Mouse (Mus musculus) lung, postnatal 14 days (tissue): ENCODE results near the gene Man2a2.
"Not testable (repeated sequence)": the region's sequence is repeated elsewhere in the genome, so short reads cannot be mapped to it uniquely, and the experiment has no call there.

Source experiments
- DNase-seq: peaks from one replicate; pipeline ENCODE4 v3.0.0; 2021

Man2a2 gene

DNA sequence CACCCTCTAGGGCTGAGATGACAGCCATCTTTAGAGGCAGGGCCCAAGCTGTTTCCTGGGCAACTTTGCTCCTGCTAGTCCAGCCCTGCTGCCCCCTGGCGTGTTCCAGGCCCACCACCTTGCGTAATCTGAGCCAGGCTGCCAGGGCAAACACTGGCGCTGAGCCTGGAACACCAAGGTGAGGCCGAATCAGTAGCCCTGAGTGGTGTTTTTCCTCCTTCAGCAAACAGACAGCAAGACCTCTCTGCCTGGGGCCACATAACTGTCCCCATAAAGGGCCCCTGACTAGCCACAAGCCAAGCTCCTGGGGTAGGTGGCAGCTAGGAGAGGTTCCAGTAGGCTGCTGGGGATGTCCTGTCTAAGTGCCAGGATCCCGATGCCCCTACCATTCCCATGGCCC, 28.9 kb upstream of the Man2a2 start:
- DNase-seq: peak; percentile 71

DNA sequence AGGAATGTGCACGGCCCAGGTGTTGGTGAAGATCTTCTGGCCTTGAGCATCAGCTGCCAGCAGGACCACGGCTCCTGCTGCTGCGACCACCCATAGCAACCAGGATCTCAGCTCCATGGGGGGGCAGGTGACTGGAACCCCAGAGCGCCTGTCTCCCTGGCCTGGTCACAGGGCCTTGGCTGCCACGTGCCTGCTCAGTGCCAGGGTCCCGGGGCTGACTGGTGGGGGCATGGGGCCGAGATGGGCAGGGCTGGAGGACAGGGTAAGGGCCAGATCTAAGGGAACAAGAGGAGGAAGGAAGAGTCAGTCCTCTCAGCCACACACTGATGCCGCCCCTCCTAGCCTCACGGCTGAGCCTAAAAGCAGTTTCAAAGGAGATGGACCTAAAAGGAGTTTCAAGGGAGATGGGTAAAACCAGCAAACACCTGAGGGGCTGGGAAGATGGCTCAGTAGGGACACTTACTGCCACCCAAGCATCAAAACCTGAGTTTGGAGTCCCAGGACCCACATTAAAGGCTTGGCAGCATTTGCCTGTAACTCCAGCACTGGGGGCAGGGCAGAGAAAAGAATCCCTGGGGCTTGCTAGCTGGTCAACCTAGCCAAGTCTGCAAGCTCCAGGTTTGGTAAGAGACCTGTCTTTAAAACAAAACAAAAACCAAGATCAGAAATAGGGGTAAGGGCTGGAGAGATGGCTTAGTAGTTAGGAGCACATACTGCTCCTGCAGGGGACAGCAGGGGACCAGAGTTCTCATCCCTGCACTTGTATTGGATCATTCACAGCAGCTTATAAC, 27.7 kb upstream of the Man2a2 start:
- no peak for DNase-seq

DNA sequence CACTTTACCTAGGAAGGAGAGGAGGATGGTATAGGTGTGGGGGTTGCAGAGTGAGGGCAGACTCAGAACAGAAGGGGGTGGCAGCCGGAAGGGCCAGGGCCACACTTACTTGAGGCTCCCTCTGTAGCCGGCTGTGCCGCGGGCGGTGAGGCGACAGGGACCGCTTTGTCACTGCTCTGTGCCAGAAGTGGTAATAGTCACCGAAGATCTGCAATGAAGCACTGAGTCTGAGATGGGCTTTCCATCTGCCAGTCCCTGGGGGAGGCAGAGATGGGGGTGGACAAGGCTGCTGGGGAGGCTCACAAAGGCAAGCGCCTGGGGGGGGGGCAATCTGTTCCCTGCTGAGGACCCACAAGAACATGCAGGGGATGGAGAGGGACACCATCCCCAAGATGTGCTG, 26.8 kb upstream of the Man2a2 start:
- DNase-seq: no peak

DNA sequence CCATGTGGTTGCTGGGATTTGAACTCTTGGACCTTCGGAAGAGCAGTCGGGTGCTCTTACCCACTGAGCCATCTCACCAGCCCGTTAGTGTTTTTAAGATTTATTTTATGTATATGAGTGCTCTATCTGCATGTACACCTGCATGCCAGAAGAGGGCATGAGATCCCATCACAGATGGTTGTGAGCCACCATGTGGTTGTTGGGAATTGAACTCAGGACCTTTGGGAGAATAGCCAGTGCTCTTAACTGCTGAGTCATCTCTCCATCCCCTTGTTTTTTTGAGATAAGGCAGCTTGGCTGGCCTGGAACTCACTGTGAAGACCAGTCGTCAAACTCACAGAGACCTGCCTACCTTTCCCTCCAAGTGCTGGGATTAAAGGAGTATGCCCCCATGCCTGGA, 25.3 kb upstream of the Man2a2 start:
- not testable (repeated sequence) for DNase-seq

DNA sequence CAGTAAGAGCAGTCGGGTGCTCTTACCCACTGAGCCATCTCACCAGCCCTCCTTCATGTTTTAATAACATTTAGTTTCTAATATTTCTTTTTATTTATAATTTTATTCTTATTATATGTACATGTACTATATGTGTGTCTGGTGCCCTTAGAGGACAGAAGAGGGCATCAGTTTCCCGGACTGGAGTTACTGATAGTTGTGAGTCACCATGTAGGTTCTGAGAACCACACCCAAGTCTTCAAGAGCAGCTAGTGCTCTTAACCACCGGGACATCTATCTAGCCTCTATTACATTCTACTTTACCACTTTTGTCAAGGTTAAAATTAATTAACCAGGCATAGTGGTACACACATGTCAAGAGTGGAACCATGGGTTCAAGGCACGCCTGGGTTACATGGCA, 23.4 kb upstream of the Man2a2 start:
- DNase-seq: no peak

DNA sequence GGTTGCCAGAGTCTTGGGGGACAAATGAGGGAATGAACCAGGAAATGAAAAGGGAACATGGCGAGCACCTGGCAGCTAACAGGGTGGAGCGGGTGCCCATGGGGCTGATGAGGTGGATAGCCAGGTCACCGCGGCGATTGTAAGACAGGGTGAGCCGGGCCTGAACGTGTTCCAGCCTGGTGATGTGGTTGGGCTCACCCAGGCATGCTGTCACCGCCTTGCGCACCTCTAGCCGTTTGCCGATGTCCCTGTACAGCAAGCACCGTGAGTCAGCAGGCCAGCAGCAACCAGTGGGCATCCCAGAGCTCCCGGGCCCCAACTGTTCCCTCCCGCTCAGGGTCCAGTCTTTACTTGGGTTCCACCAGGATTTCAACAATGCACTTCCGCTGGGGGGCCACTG, 20.9 kb upstream of the Man2a2 start:
- no peak for DNase-seq

DNA sequence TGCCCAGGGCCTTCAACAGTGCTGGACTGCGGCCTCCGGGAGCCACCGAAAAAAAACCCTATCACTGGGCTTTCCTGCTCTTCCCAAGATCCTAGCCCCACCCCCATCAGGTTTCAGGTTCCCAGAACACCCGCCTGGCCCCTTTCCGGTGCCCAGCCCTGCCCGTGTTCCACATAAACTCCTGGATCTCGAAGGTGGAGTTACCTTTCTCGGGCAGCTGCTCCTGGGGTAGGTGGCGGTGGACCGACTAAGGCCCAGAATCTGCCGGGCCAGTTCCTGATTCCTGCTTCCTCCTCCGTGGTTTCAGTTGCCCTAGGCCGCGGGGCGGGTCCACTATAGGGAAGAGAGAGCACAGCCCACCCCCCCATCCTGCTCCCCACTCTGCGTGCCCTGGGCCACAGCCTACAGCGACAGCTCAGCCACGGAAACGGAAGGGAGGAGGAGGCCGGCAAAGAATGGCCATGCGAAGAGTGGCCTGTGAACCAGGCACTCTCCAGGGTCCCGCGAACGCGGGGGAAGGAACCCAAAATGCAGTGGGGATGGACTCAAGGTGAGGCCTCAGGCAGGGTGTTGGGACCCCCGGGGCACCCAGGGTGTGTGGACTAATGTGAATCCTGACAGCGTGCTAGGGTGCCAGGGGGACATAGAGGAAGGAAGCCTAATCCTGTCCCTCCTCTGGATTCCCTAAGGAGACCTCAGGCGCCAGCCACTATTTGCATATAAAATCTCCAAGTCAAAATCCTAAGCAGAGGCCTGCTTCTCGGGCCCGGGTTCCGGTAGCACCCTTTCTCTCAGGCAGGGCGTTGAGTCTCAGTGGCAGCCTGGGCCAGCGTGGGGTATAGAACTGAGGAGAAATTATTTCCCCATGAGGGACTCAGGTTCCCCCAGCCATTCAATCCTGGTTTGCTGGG, 16.7 kb upstream of the Man2a2 start, which contains the start of gene Fes:
Gene Fes, minus strand, starts transcription at position 314 of the 911 bp plus-strand sequence.
- DNase-seq: peak; percentile 74

DNA sequence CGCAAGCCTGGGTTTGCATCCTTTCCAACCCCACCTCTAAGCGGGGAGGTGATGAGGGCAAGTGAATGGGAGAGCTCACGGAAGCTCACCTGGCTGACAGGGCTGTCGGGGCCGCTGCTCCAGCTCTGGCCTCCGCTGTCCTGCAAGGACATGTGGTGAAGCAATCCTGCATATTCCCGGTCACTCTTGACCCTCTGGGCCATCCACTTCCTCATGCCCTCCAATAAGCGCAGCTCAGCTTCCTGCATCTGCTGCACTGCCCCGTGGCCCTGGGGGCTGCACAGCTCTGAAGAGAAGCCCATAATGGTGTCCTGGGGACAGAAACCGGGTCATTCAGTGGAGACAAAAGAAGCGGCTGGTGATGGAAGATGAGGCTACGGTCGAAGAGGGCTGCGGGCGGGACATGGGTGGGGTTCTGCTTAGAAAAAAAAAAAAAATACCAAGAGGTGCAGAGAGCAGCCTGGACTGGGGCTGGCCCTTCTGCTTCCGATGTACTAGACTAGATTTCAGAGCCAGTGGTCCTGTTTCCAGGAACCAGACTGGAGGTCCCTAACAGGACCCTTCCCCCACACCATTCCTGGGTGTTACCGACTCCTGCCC, 16.0 kb upstream of the Man2a2 start:
- DNase-seq: peak; percentile 39

DNA sequence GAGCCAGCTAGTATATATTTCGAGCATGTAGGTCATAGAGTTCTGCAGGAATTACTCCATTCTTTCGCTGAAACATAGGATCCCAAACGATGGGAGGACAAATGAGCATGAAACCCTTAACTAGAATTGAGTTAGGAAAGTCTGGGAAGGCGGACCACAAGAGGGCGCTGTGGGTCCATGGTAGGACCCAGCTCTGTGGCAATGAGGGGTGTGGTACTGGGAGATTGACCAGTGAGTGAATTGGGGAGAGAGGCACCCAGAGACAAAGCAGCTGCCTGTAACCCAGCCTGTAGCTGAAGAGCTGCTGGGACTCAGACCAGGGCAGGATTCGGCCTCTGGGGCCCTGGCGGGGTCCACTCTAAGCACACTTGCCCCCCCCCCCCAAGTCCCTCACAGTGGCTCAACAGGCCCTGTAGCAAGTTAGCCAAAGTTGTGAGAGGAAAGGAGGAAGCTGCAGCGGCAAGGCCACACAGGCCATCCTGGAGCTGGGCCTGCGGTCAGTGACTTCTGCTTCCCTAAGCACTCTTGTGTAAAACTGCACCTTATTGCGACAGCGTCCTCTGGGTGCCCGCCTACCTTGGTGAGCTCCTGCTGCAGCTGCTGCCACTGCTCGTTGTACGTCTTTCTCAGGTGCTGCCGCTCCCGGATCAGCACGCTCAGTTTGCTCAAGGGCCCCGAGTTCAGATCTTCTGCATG, 15.2 kb upstream of the Man2a2 start:
- DNase-seq: peak; percentile 97

DNA sequence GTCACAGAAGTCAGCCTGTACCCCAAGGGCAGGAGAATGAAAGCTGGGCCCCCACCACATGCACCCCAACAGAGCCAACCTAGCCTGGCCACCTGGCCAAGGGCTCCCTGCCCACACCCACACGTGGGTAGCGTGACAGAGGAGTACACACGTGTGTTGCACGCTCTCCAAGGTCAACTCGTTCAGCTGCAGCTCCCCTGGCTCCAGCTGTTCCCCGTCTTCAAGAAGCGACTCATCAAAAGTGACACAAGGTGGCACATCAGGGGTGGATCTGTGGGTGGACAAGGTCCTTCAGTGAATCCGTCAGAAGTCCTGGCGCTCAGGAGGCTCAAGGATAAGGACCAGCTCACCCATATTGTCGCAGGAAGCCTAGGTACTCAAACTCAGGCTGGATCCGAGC, 11.7 kb upstream of the Man2a2 start:
- DNase-seq: no peak

DNA sequence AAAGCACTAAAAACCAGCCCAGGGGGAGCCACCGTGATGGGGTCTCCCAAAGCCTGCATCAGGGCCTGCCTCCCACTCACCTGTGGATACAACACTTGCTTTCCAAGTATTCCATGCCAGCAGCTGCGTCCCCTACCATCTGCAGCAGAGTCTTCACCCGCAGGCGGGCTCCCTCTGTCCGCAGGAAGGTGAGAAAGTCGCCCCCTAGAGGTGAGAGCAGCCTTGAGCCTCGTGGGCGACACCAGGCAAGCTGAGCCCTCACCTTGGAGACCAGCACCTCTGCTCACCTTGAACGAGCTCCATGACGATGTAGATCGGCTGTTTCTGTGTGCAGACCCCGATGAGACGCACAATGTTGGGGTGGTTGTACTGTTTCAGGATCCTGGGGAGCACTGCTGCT, 8.4 kb upstream of the Man2a2 start:
- peak; percentile 61 for DNase-seq

DNA sequence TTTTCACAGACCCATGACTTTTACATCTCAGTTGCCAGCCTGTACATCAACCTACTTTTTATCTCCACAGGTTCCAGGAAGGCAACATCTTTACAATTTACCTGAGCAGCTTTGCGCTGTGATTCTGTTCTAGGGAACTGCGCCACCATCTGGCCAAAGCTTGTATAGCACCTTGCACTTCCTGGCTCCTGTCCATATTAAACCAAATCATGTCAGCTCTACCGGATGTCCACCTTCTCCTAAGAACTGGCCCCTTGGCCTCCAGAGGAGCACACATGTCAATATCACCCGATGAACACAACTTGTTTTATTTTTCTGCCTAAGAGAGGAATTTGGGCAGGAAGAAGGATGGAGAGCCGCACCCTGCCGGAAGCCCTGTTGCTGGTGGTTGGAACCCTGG, 6.3 kb upstream of the Man2a2 start:
- DNase-seq: peak; percentile 71

DNA sequence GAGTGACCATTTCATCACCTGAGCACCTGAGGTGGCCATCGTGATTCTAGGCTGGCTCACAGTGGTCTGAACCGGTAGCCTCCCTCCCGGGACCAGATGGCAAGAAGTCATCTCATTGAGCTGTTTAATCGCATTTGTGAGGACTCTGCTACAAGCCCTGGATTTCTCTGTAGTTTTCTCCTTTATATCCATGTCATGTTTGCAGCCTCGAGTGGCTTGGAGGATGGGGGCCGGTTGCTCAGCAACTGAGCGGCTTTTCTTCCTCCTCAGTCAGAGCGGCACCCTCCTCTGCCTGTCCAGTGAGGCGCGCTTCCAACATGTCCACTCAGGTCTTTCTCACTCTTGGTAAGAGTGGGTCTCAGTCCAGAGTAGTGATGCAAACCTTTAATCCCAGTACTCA, 5.0 kb upstream of the Man2a2 start:
- DNase-seq: no peak

DNA sequence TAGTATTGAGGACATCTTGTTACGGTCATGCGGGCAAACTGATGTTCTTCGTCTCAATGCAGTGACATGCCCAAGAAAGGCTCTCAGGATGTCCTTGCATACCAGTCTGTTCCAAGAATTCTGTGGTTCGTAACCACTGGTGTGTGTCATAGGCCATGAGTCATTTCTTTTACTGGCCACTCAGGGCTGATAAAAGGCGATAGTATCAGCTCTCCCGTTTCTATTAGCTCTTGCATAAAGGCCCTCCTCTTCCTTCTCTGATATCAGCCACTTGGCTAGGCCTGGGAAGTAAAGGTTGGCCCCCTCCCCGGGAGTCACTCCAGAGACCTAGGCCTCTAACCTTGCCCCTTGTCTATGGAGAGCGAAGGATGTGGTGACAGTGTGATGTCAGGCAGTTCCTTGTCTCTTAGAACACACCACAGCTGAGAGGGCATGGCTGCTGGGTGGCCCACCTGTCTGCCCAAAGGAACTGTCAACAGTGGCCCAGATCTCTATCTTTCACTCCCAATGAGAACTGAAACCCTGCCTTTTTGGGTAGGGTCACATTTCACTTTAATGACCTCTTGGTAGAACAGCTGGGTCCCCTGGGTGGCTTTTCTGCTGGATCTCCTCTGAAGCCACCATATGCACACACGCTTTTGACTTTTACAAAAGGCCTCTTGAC, 4.3 kb upstream of the Man2a2 start:
- no peak for DNase-seq

DNA sequence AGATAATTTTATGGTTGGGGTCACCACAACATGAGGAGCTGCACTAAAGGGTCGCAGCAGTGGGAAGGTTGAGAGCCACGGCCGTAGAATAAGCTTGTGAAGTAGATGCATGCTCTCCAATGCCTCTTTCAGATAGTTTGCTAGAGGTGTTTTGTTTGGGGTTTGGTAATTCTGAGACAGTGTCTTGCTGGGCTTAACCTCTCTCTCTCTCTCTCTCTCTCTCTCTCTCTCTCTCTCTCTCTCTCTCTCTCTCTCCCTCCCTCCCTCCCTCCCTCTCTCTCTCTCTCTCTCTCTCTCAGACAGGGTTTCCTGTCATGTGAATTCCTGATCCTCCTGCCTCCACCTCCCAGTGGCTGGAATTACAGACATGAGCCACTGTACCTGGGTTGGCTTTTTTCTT, 3.6 kb upstream of the Man2a2 start:
- DNase-seq: no peak

DNA sequence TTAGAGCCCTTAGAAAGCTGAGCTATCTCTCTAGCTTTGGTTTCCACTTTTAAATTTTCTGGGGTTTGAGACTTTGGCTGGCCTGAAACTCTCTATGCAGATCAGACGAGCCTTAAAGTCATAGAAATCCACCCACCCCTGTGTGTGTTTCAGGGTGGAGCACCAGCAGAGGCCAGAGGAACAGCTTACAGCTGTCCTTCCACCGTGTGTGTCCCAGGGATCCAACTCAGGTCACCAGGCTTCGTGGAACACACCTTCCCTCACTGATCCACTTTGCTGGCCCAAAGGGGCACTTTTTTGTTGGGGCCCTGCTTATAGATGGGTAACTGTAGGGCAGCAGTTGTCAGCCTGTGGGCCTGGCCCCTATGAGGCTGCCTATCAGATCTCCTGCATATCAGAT, 3.1 kb upstream of the Man2a2 start:
- DNase-seq: no peak

DNA sequence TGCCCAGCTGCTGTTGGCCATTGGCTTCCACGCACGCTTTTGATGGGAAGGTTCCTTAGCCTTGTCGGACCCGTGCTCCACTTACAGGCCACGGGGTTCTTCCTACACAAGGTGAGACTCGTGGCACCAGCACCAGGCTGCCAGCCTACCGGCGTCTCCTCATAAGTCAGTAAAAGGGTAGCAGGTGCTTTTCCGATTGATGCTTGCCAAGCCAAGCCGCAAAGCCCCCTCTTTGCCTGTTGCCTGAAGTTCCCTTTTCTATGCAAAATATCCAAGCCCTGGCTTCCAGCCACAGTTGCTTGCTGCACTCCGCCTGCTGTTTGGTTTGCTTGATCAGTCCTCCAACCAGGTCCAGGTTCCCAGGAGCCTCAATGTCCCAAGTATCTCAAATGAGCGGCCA, 2.7 kb upstream of the Man2a2 start:
- no peak for DNase-seq

DNA sequence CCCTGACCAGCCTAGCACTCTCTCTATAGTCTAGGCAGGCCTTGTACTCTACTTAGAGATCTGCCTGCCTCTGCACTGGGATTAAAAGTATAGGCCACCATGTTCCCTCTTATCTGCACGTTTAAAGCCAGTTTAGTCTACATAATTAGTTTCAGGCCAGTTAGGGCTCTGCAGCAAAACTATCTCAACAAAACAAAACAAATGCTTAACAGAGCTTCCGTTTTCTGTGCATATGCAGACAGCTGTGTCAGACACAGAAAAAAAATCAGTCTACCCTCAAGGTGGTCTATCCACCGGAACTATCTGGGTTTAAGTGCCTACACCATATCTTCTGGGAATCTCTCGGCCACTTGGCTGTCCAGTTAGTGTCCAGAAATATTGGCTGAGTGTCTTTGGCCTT, 2.2 kb upstream of the Man2a2 start:
- no peak for DNase-seq

DNA sequence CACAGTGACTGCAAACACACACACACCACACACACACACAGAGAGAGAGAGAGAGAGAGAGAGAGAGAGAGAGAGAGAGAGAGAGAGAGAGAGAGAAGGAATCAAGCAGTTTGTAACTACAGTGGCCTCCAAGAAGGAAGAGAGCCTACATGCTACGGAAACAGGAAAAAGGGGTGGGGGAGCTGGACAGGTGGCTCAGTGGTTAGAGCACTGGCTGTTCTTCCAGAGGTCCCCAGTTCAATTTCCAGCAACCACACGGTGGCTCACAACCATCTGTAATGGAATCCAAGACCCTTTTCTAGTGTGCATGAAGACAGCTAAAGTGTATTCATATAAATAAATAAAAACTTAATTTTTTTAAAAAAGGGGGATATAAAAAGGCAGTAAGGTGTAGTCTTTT, 1.5 kb upstream of the Man2a2 start:
- DNase-seq: no peak

DNA sequence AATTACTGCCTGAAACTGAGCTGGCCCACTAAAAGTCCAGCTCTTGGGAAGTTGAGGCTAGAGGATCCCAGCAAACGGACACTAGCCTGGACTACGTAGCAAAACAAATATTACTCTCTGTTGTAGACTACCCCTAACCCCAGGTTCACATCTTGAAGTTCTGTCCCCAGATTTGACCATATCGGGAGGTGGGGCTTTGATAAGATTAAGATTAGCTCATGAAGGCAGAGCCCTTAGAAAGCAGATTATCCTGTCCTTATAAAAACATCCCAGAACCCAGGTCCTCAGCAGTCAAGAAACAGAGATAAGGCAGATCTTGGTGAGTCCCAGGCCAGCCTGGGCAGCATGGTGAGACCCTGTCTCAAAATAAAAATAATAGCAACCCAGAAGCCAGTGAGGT, 991 bp upstream of the Man2a2 start:
- DNase-seq: no peak

DNA sequence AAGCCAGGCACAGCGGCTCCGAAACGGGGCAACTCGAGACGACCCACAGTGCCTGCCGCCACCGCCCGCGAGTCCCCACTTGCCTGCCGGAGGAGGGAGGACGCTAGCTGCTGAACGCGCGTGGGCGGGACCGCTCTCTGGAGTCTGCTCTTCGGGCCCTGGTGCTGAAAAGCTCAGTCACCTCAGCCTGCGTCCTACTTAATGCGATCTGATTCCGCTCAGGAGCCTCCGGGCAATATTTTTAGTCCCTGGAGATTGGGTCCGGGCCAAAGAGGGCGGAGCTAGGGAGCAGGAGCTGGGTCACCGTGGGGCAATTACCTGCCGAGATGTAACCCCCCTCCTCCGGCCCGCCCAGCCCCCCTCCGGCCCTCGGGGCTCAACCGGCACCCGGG, 530 bp downstream of the Man2a2 start:
- peak; percentile 76 for DNase-seq

DNA sequence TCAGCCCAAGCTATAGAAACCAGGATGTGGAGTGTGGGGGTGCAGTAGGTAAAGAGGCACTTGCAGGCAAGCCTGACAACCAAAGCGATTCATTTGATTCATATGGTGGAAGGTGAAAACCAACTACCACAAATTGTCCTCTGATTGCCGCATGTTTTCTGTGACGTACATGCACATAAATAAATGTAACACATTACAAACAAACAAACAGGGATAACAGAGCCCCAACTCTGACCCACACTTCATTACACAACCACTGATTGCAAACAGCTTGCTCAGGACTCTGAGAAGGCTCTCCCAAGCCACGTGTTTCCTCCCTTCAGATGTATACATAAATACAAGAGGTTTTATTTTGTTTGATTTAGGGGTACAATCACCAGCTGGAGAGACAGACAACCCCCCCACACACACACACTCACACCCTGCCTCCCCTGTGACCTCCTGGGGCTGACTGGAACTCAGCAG, 1.2 kb downstream of the Man2a2 start:
- DNase-seq: no peak
